Mouse (Mus musculus): ENCODE results near the gene Npas2.

Gene Npas2

GRCm38 (mm10) chr1:39192997-39193861 is at the start of gene Npas2:
TSS of gene Npas2 (plus strand) at chr1:39193731.
- in situ Hi-C loops (cut with MboI; ENCODE audit: unreplicated experiment in 2 of 2), result no loop called here

GRCm38 (mm10) chr1:39156778-39157177 is 36.8 kb upstream of the Npas2 start:
- in situ Hi-C loops (cut with MboI; ENCODE audit: unreplicated experiment in 2 of 2), result no loop called here

- in situ Hi-C loops (cut with MboI; ENCODE audit: unreplicated experiment in 2 of 2), result no loop called here
Measured at GRCm38 (mm10) chr1:39160167-39160566, 33.4 kb upstream of the Npas2 start.

GRCm38 (mm10) chr1:39163077-39163476 is 30.5 kb upstream of the Npas2 start:
- in situ Hi-C loops (cut with MboI; ENCODE audit: unreplicated experiment in 2 of 2), result no loop called here

GRCm38 (mm10) chr1:39176690-39177089 is 16.8 kb upstream of the Npas2 start:
- in situ Hi-C loops (cut with MboI; ENCODE audit: unreplicated experiment in 2 of 2), result no loop called here

- in situ Hi-C loops (cut with MboI; ENCODE audit: unreplicated experiment in 2 of 2), result no loop called here
Measured at GRCm38 (mm10) chr1:39177211-39177610, 16.3 kb upstream of the Npas2 start.

GRCm38 (mm10) chr1:39179806-39180205 is 13.7 kb upstream of the Npas2 start:
- in situ Hi-C loops (cut with MboI; ENCODE audit: unreplicated experiment in 2 of 2), result no loop called here

- in situ Hi-C loops (cut with MboI; ENCODE audit: unreplicated experiment in 2 of 2), result no loop called here
Measured at GRCm38 (mm10) chr1:39180517-39180916, 13.0 kb upstream of the Npas2 start.

- in situ Hi-C loops (cut with MboI; ENCODE audit: unreplicated experiment in 2 of 2), result no loop called here
Measured at GRCm38 (mm10) chr1:39181901-39182300, 11.6 kb upstream of the Npas2 start.

- in situ Hi-C loops (cut with MboI; ENCODE audit: unreplicated experiment in 2 of 2), result no loop called here
Measured at GRCm38 (mm10) chr1:39185833-39186232, 7.7 kb upstream of the Npas2 start.

- in situ Hi-C loops (cut with MboI; ENCODE audit: unreplicated experiment in 2 of 2), result no loop called here
Measured at GRCm38 (mm10) chr1:39186711-39187437, 6.7 kb upstream of the Npas2 start.

GRCm38 (mm10) chr1:39191122-39191521 is 2.4 kb upstream of the Npas2 start:
- in situ Hi-C loops (cut with MboI; ENCODE audit: unreplicated experiment in 2 of 2), result no loop called here

GRCm38 (mm10) chr1:39192460-39192996 is 1.0 kb upstream of the Npas2 start:
- in situ Hi-C loops (cut with MboI; ENCODE audit: unreplicated experiment in 2 of 2), result no loop called here

GRCm38 (mm10) chr1:39193862-39194675 is 538 bp downstream of the Npas2 start:
- in situ Hi-C loops (cut with MboI; ENCODE audit: unreplicated experiment in 2 of 2), result no loop called here

- in situ Hi-C loops (cut with MboI; ENCODE audit: unreplicated experiment in 2 of 2), result no loop called here
Measured at GRCm38 (mm10) chr1:39194959-39195358, 1.4 kb downstream of the Npas2 start.

GRCm38 (mm10) chr1:39196126-39196525 is 2.6 kb downstream of the Npas2 start:
- in situ Hi-C loops (cut with MboI; ENCODE audit: unreplicated experiment in 2 of 2), result no loop called here

GRCm38 (mm10) chr1:39196676-39197375 is 3.3 kb downstream of the Npas2 start:
- in situ Hi-C loops (cut with MboI; ENCODE audit: unreplicated experiment in 2 of 2), result no loop called here

GRCm38 (mm10) chr1:39205021-39205420 is 11.5 kb downstream of the Npas2 start:
- in situ Hi-C loops (cut with MboI; ENCODE audit: unreplicated experiment in 2 of 2), result no loop called here

GRCm38 (mm10) chr1:39205697-39206096 is 12.2 kb downstream of the Npas2 start:
- in situ Hi-C loops (cut with MboI; ENCODE audit: unreplicated experiment in 2 of 2), result no loop called here

GRCm38 (mm10) chr1:39206942-39207341 is 13.4 kb downstream of the Npas2 start:
- in situ Hi-C loops (cut with MboI; ENCODE audit: unreplicated experiment in 2 of 2), result no loop called here
